Mouse (Mus musculus): ENCODE data around the gene Arhgap15. TPM values are rescaled to one million over a fixed set of nuclear protein-coding genes. Genes with fewer than 3 reads are reported as not detected.

The Arhgap15 gene
- total and polyA plus RNA-seq, 3 experiments, result 1.5 to 2.8 TPM; not detected in 1

GRCm38 (mm10) chr2:44334517-44334916, 585.9 kb downstream of the Arhgap15 start:
- Histone ChIP-seq H3K4me3 (ENCODE audit: control insufficient read depth in 1 of 2, insufficient read depth in 1 of 2, low read depth in 2 of 2, low read length in 2 of 2) (no peak overlapping the region), H3K27me3 (ENCODE audit: control insufficient read depth in 1 of 2, insufficient read depth in 2 of 2, low read length in 2 of 2) (no peaks in the 10 kb centered on the region), H3K27ac (ENCODE audit: control insufficient read depth, low read depth, low read length) (no peak overlapping the region), H3K36me3 (ENCODE audit: control insufficient read depth in 1 of 2, insufficient read depth in 2 of 2, low read length in 2 of 2) (peaks cover 0 to 6% of the 10 kb centered on the region in 2 experiments; a peak in 2 of 4 replicates), H3K79me2 (ENCODE audit: control insufficient read depth, insufficient read depth, low read length, poor library complexity) (no peaks in the 10 kb centered on the region), H3K9me3 (replicated peaks; ENCODE audit: insufficient read depth, low read length) (no peaks in the 10 kb centered on the region), H3K9ac (ENCODE audit: control insufficient read depth, low read depth, low read length, poor library complexity, severe bottlenecking) (no peak overlapping the region), H3K4me1 (ENCODE audit: control insufficient read depth in 1 of 2, insufficient read depth in 2 of 2, low read length in 2 of 2) (no peaks in the 10 kb centered on the region; a peak in 1 of 4 replicates)
- no peak for DNase-seq (ENCODE audit: low read depth, low spot score)
- TF ChIP-seq E2F4 (IDR thresholded peaks at IDR 0.05; ENCODE audit: borderline replicate concordance, low read depth, low read length), result no peak
- no peak for TF ChIP-seq ZC3H11A (IDR thresholded peaks at IDR 0.05; ENCODE audit: low read depth, low read length)
- TF ChIP-seq POLR2AphosphoS2 (IDR thresholded peaks at IDR 0.05; ENCODE audit: low read length), result no peak
- no peak for TF ChIP-seq MAFK (IDR thresholded peaks at IDR 0.05; ENCODE audit: borderline replicate concordance, low read depth, low read length)
- TF ChIP-seq ETS1 (IDR thresholded peaks at IDR 0.05; ENCODE audit: low read depth, low read length), result no peak
- TF ChIP-seq USF2 (IDR thresholded peaks at IDR 0.05; ENCODE audit: borderline replicate concordance in 1 of 2, insufficient read depth in 1 of 2, low read depth in 1 of 2, low read length in 2 of 2), result no peak
- TF ChIP-seq SMC3 (IDR thresholded peaks at IDR 0.05; ENCODE audit: low read depth, low read length), result no peak
- TF ChIP-seq MAZ (IDR thresholded peaks at IDR 0.05; ENCODE audit: low read depth, low read length), result no peak
- no peak for TF ChIP-seq MYC (IDR thresholded peaks at IDR 0.05; ENCODE audit: low read depth, low read length)
- no peak for TF ChIP-seq POLR2A (IDR thresholded peaks at IDR 0.05; ENCODE audit: control insufficient read depth in 1 of 2, insufficient read depth in 1 of 2, low read depth in 1 of 2, low read length in 2 of 2, poor library complexity in 1 of 2)
- TF ChIP-seq BHLHE40 (IDR thresholded peaks at IDR 0.05; ENCODE audit: borderline replicate concordance, low read depth, low read length), result no peak
- no peak for TF ChIP-seq MAX (IDR thresholded peaks at IDR 0.05; ENCODE audit: low read length)
- TF ChIP-seq ZMIZ1 (IDR thresholded peaks at IDR 0.05; ENCODE audit: low read depth, low read length), result no peak
- TF ChIP-seq GABPA (IDR thresholded peaks at IDR 0.05; ENCODE audit: low read depth, low read length), result no peak
- no peak for TF ChIP-seq EP300 (IDR thresholded peaks at IDR 0.05; ENCODE audit: low read depth in 1 of 2, low read length in 2 of 2)

GRCm38 (mm10) chr2:44336720-44337354, 588.2 kb downstream of the Arhgap15 start:
- TF ChIP-seq CTCF (IDR thresholded peaks at IDR 0.05 in 2 of 3, conservative IDR thresholded peaks at IDR 0.05 in 1 of 3; ENCODE audit: control insufficient read depth in 1 of 3, insufficient read depth in 1 of 3, low read depth in 2 of 3, low read length in 3 of 3, poor library complexity in 1 of 3, severe bottlenecking in 1 of 3) (peak; percentile 68 to 72 (median 71)), ZC3H11A (IDR thresholded peaks at IDR 0.05; ENCODE audit: low read depth, low read length) (peak; percentile 40; the same call in 1 of the 2 replicates), RAD21 (IDR thresholded peaks at IDR 0.05; ENCODE audit: low read depth, low read length) (peak; percentile 47), HCFC1 (IDR thresholded peaks at IDR 0.05; ENCODE audit: low read depth, low read length) (no peak), POLR2AphosphoS2 (IDR thresholded peaks at IDR 0.05; ENCODE audit: low read length) (no peak), SMC3 (IDR thresholded peaks at IDR 0.05; ENCODE audit: low read depth, low read length) (peak; percentile 70)
- Histone ChIP-seq H3K36me3 (ENCODE audit: control insufficient read depth in 1 of 2, insufficient read depth in 2 of 2, low read length in 2 of 2) (peaks cover 0 to 6% of the 10 kb centered on the region in 2 experiments; a peak in 2 of 4 replicates), H3K27ac (ENCODE audit: control insufficient read depth, low read depth, low read length) (no peak overlapping the region), H3K4me1 (ENCODE audit: control insufficient read depth in 1 of 2, insufficient read depth in 2 of 2, low read length in 2 of 2) (no peaks in the 10 kb centered on the region; a peak in 1 of 4 replicates), H3K27me3 (ENCODE audit: control insufficient read depth in 1 of 2, insufficient read depth in 2 of 2, low read length in 2 of 2) (no peaks in the 10 kb centered on the region), H3K9me3 (replicated peaks; ENCODE audit: insufficient read depth, low read length) (no peaks in the 10 kb centered on the region), H3K4me3 (ENCODE audit: control insufficient read depth in 1 of 2, insufficient read depth in 1 of 2, low read depth in 2 of 2, low read length in 2 of 2) (no peak overlapping the region), H3K79me2 (ENCODE audit: control insufficient read depth, insufficient read depth, low read length, poor library complexity) (no peaks in the 10 kb centered on the region), H3K9ac (ENCODE audit: control insufficient read depth, low read depth, low read length, poor library complexity, severe bottlenecking) (no peak overlapping the region)
- peak; percentile 61 for DNase-seq (ENCODE audit: low read depth, low spot score)
